Mouse (Mus musculus) erythroid progenitor cell, adult 5-6 weeks (primary cell): Measurements from ENCODE around the gene Cxcr4. TPM values are rescaled to one million over a fixed set of nuclear protein-coding genes. Genes with fewer than 3 reads are reported as not detected.

Experiments used
- ATAC-seq: replicated peaks from 2 replicates; pipeline ENCODE4 v1.8.0; 2016; ENCODE audit warnings: moderate number of reproducible peaks, mild to moderate bottlenecking, moderate TSS enrichment, inconsistent platforms; ENCODE audit not compliant: poor library complexity, low FRiP score, severe bottlenecking
- total RNA-seq, 2 experiments: library from RNA; stranded (forward) in 1 of 2; stranded (reverse) in 1 of 2; fragments of 150-400 nt in 1 of 2; fragments of 186-747, 209-891 nt in 1 of 2; gene quantifications; 2 replicates each; pipeline versions ENCODE4 v1.2.3 to v1.2.4; 2015 to 2017; ENCODE audit warnings: low replicate concordance in 2 of 2

Cxcr4 gene
- total RNA-seq (2015; ENCODE audit: low replicate concordance) (390 and 435 TPM in 2 replicates), total RNA-seq (2017; ENCODE audit: low replicate concordance) (236 and 385 TPM in 2 replicates)

DNA sequence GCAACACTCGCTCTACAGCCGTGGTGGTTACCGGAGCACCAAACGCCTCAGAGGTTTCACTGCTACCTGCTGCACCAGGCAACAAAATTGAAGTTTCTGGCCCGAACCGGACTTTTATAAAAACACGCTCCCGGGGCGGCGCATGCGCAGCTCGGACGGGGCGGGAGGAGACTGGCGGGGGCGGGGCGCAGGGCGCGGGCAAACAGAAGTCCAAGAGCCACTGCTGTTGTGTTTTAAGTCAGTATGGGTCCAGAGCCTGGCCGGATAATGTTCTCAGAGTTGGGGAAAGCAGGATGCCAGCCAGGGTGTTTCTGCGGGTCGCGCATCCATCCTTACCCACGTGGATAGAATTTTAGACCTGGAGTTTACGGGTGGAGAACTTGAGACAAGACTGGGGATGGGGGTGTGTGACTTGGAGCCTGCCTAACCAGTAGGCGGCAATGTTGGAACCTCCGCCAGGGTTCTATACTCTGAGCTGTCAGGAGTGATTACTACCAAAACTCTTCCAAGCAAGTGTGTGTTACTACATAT lies at the start of gene Cxcr4:
Gene Cxcr4, minus strand, starts transcription at position 83 of the 531 bp plus-strand sequence.
- ATAC-seq = peak; percentile 80

DNA sequence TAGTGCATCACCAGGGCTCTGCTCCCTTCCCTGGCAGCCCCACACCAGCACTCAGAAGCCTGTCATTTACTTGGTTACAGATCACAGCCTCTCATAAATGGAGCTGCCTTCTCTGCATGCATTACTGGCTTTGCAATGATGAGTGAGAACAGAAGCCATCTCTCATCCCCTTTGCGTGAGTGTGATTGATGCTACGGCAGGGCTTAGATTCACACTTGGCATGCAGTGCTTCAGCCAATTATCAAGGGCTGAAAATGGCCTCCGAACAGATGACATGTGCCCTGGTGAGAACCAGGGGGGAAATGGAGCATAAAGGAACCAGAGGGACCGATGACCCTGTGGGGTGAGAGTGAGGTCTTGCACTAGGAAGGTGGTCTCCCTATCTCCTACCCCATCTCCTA lies 47.6 kb upstream of the Cxcr4 start:
- ATAC-seq = no peak

DNA sequence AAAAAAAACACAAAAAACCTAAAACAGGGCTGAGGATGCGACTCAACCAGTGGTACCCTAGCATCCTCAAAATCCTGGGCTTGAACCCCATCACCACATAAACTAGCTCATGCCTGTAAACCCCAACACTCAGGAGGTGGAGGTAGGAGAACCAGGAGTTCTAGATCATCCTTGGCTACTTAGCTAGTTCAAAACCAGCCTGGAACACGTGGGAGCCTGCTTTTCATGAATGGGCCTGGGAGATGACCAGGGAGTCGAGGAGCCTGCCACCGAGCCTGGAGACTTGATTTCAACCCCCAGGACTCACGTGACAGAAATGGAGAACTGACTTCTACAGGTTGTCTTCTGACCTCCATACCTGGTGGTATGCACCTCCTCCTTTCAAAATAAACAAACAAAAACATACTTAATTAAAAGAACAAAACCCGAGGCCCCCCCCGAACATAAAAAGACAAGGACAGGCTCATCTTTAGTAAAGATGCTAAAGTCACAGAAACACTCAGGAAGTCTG lies 45.2 kb upstream of the Cxcr4 start:
- no peak for ATAC-seq

DNA sequence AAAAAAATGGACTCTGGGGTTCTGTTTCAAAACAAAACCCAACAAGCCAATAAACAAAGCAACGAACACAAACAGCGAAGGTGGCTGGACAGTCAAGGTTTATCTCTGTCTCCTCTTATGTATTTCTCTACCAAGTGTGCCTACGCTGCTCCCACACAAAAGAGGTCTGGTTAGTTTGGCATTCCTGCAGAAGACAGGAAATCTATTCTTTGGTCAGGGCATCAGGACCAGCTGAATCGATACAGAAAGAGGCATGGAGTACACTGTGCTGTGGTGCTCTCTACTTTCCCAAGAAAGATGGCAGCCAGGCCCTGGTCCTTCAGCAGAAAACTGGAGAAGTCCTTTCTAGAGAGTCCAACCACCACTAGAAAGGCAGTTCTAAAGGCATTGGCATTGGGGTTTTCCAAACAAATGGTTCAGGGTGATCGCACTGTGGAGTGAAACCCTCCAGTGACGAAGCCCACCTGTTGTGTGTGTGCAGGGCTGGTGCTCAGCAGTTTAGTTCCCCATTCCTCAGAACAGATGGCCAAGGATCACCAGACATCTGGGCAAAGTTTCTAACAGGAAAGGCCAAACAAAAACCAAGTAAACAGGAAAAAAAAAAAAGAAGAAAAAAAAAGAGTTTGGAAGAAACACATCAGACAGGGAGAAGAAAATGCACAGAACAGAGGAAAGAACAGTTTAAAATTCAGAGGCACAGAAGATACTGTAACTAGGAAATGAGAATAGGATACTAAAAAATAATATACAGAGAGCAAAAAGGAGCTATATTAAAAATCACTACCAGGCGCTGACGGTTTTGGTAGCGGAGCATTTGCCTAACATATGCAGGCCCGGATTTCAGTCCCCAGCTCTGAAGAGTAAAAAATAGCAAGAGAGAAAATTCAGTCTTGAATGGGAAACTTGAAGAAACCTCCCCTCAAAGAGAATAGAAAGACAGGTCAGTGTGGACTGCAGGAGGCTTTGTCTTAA lies 44.5 kb upstream of the Cxcr4 start:
- ATAC-seq = no peak

DNA sequence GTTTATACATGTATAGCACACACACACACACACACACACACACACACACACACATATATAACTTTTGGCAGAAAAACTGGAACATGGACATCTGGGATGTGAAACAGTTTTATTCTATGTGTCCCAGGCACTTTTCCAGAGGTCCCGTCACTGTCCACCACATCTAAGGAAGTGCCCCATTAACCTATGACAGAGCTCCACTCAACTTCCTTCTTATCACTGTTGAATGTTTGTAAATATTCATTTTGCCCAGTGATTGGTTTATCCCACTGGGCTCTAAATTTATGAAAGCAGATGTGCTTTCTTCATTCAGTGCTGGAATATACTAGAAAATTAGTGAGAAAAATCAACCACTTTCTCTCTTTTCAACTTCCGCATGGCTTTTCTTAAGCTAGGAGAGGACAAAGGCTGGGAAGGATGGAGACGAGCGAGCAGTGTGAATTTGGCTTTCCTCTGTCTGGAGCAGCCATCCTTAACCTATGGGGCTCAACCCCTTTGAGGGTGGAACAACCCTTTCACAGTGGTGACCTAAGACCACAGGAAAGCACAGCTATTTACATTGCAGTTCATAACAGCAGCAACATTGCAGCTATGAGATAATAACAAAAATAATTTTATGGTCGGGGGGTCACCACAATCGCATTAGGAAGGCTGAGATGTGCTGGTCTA lies 41.8 kb upstream of the Cxcr4 start:
- no peak for ATAC-seq

DNA sequence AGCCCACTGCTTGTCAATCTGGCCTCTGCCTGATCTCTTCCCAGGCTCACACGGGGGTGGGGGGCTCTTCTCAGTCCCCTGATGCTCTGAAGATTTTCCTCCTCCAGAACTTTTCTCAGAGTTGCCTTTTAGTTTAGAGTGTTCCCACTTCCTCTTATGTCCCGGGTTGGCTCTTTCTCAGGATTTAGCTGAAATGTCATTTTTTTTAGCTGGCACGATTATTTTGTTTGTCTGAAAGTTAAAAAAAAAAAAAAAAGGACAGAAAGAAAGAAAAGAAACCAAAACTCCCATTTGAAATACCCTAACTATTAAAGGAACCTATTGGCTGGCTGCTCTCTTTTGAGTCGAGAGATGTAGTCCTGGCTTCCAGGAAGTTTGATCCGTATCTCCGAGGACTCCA lies 40.4 kb upstream of the Cxcr4 start:
- ATAC-seq = no peak

DNA sequence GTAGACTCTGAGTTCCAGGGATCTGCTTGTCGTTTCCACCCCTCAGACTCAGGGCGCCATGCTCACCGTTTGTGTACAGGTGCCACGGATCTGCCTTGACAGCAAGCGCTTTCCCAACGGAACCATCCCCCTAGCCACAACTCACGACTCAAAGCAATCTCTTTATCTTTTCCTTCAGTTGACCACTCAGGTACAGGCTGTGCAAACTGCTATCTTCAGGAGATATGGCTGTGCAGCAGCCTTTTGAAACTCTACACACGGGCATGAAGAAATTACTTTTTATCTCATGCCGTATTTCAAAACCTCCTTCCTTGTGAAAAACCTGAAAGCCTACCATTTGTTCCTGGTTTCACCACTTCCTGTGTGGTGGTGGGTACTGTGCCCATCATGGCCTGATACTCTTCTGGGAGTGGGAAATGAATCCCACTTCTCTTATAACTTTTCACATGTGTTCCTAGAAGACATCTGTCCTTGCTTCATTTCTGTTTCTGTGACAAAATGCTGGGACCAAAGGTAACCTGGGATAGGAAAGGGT lies 34.1 kb upstream of the Cxcr4 start:
- ATAC-seq = no peak

DNA sequence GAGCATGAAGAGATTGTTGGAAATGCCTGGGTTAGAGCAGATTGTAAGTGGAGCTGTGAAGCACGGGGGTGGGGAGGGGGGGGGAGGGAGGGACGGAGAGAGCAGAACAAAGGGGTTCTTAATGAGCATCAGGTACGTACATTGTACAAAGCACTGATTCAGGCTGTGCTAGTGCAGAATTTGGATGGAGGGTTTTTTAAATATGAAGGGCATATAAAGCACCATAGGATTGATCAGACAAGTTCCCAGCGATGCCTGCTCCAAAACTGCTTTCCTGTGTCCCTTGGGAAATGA lies 31.4 kb upstream of the Cxcr4 start:
- ATAC-seq = no peak

DNA sequence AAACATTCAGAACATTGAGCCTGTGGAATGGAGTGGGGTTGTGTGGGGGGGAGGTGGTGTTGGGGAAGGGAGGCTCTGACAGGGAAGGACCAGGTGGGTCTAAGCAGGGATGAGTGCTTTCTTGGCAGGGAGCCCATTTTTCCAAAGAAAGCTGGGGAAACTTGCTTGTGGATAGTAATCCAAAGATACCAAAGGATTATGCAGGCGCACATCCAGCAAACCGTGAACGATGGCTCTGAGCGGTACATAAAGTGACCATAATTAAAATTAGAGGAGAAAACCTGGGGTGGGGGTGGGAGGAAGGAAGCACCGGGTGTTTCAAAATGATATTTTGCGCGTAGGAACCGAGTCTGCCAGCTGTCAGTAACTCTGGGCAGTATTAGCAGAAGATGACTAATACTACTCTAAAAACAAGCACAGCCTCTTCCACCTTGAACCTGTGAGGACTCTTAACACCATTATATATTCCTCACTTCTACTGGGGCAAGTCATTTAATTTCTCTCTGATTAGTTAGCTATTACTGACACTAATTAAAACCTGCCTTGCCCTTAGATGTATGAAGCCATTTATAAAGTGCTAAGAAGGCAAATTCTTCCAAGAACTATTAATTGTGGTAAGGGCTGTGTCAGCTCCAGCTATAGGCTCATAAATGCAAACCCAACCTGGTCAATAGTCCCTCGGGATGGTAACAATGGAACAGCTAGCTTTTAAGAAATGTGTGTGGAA lies 30.9 kb upstream of the Cxcr4 start:
- no peak for ATAC-seq

DNA sequence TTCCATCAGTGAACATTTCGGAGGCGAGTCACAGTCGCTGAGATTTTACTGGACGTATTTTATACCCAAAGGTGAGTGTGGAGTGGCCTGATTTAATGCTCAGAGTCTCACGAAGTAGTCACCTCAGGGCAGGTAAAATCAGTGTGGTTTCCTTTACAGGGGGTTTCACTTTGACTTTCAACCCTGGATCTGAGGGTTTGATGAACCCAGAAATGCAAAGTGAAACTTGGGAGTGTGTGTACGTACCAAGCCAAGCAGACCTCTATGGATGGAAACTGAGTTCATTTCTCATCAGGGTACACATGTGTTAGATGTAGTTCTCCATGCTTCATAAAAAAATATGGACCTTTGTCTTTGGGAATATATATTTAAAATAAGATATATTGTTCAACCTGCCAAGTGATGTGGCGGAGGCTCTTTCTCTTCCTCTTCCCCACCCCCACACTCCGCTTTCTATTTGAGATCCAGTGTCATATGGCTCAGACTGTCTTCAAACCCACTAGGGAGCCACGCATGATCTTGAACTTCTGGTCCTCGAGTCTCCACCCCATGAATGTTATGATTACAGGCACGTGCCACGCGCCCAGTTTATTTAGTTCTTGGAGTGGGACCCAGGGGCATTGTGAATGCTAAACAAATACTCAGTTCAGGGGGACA lies 25.7 kb upstream of the Cxcr4 start:
- ATAC-seq = no peak

DNA sequence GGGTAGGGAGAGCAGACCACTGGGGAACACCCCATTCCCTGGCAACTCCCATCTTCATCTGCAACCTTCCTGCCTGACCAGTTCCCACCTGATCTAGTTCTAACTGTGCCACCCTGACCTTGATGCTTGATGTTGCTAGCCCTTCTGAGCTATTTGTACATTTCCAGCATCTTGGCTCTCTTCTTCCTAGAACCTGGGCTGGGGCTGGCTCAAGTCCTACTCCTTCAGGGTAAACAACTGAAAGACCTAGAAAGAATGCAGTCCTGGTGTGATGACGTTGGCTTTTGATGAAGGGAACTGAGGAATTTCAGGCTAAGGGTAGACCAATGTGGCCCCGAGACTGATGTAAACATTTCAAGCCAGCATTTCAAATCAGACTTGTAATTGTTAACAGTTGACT lies 24.5 kb upstream of the Cxcr4 start:
- ATAC-seq = no peak

DNA sequence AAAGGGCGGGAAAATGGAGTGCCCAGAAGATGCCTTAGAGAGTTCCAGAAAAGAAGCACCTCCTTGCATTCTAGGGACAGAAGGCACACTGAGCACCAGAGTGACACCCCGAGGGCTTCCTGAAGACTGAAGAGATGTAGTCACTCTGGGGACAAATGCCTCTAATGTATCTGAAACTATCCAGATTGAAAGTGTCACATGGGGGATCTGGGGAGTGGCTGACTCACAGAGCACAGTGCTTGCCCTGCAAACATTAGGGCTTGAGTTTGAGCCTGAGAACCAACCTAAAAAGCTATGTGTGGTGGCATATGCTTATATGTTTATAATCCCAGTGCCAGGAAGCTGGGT lies 23.3 kb upstream of the Cxcr4 start:
- ATAC-seq = peak; percentile 56; the same call in 1 of the 2 replicates

DNA sequence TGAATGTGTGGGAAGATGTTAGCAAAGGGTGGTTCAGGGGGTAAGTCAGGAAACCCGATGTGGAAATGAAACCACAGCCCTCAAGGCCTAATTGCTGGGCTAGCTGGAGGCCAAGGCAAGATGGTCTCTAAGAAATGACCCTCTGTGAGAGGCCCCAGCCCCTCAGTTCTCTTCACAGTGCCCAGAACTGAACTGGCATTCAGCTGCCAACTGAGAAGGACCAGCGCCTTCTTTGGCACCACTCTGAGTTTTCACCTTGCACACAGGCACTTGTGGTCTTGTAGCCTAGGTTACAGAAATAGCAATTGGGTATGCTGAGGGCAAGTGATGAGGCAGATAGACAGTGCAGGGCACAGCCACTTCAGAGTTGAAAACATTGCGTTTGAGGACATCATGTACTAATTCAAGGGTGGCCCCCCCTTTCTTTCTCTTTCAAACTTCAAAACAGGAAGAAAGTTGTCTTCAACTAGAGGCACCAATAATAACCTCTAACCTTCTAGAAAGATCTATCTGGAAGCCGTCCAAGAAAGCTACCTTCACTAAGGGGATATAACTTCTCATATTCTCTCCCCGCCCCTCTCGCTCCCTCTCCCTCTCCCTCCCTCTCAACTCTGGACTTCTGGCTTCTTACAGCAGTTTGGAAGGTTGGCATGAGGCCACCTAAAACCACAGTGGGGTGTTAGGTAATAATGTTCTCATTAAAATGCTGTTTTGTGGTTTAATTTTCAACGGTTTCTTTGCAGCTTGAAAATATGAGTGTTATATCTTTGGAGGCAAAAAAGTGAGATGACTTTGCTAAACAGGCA lies 22.8 kb upstream of the Cxcr4 start:
- peak; percentile 12; the same call in 1 of the 2 replicates for ATAC-seq

DNA sequence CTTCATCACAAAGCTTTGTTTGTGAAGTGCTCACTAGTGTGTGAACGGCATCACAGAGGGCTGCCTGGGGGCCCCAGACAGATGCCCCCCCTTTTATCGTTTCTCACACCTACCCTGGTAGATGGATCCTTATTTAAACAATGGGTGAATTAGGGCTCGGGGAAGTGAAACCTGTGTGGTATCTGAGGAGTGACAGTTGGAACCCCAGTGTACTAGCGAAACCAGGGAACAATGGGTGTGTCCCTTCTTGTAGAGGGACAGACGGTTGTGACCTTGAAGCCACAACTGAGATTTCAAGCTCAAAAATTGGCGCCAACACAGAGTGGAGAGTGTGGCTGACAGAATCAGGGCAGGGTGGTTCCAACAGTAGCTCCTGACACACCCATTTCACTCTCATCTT lies 16.0 kb upstream of the Cxcr4 start:
- no peak for ATAC-seq

DNA sequence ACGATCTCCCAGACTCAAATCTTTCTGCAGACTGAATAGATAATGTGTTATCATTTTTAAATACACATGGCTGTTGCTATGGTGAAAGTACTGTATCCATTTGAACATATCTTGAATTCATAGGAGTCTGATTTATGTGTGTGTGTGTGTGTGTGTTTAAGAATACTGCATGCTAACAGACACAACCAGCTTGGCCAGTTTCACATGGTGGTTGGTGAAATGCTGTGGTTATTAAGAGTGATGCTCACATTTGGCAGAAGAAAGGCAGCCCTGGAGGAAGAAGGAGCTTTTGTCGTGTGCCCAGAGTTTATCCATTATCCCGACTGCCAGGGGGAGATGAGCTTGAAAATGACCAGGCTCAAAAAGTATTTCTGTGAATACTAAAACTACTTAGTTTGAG lies 15.3 kb upstream of the Cxcr4 start:
- ATAC-seq = no peak

DNA sequence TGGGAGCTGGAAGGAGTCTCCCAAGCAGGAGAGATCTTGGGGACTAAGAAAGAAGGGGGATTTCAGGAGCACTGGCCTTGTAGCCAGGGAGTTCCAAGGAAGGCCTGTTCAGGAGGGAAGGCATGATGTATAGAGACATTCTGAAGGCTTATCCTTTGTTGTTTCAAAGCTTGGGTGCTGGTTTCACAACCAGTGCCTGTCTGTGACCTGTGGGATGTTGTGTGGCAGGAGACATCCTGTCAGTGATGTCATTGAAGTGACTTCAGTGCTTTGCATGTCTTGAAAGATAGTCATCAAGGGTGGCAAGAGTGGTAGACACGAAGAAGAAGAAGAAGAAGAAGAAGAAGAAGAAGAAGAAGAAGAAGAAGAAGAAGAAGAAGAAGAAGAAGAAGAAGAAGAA lies 13.7 kb upstream of the Cxcr4 start:
- ATAC-seq = no peak

DNA sequence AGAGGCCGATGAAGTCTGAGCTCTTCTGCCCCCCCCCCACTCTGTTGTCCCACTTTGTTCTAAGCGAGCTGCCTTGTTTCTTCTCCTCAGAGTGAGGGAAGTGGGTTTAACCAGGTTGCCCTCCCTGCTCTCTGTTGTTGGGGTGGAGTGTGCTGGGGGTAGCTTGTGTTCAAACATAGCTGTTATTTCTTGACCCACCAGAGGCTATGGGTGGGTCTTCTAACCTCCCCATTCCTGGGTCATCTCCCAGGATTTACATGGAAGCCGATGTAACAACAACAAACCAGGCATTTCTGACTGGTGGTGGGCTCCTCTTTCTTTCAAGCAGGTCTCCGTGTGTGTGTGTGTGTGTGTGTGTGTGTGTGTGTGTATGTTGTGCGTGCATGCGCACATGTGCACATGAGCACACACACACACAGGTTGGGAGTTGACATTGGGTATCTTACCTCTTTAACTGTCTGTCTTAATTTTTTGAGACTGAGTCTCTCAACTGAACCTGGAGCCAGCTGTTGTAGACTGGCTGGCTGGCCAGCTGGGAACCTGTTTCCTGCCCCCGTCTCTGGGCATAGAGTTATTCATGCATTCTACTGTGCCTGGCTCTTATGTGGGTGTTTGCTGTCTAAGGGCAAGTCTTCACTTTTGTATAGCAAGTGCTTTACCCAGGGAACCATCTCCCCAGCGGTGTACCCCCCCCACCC lies 10.7 kb upstream of the Cxcr4 start:
- ATAC-seq = no peak
